Mouse (Mus musculus) midbrain, postnatal 0 days (tissue): ENCODE measurements at regions not wholly inside any gene's neighbourhood (a gene's known extent, or its start where the extent isn't known, plus 50 kb on each side); places are given as distances from the start of the nearest gene placed in this dataset.
A peak's percentile ranks its signal among the peaks of the same experiment; 100 is the strongest.

Experiments used
- ATAC-seq: fragments of 200-750 bp; cut with Nextera tagmentation; 2 replicates; pipeline ENCODE4 v1.8.0; 2017; ENCODE audit warnings: moderate number of reproducible peaks, mild to moderate bottlenecking, moderate TSS enrichment, moderate library complexity; ENCODE audit not compliant: low FRiP score
- DNase-seq: peaks from one replicate; pipeline ENCODE4 v3.0.0-alpha.2; 2015; ENCODE audit warnings: low spot score
- H3K27ac ChIP-seq: fragments of 300-500 bp; sonication (generic); 2 replicates; pipeline ENCODE4 v1.5.1; 2014; ENCODE audit warnings: low read depth, mild to moderate bottlenecking, low read length, mixed read lengths
- H3K27me3 ChIP-seq: fragments of 300-500 bp; sonication (generic); 2 replicates; pipeline ENCODE4 v1.6.1; 2014; ENCODE audit warnings: low read length, control low read depth, mixed read lengths; ENCODE audit not compliant: insufficient read depth
- H3K36me3 ChIP-seq: fragments of 300-500 bp; sonication (generic); 2 replicates; pipeline ENCODE4 v1.6.1; 2014; ENCODE audit warnings: low read length, control low read depth, mixed read lengths; ENCODE audit not compliant: insufficient read depth
- H3K4me1 ChIP-seq: fragments of 300-500 bp; sonication (generic); 2 replicates; pipeline ENCODE4 v1.6.1; 2014; ENCODE audit warnings: mild to moderate bottlenecking, control low read depth, antibody characterized with exemption, low read length, mixed read lengths; ENCODE audit not compliant: insufficient read depth
- H3K4me2 ChIP-seq: fragments of 300-500 bp; sonication (generic); 2 replicates; pipeline ENCODE4 v1.6.1; 2014; ENCODE audit warnings: low read depth, mild to moderate bottlenecking, low read length, mixed read lengths; ENCODE audit not compliant: poor library complexity, severe bottlenecking
- H3K4me3 ChIP-seq: fragments of 300-500 bp; sonication (generic); 2 replicates; pipeline ENCODE4 v1.5.1; 2014; ENCODE audit warnings: low read depth, mild to moderate bottlenecking, low read length, moderate library complexity
- H3K9ac ChIP-seq: fragments of 300-500 bp; sonication (generic); replicated peaks from 2 replicates; pipeline ENCODE4 v1.6.1; 2014; ENCODE audit warnings: mild to moderate bottlenecking, low read length, moderate library complexity, mixed read lengths; ENCODE audit not compliant: poor library complexity, severe bottlenecking
- H3K9me3 ChIP-seq: fragments of 300-500 bp; sonication (generic); 2 replicates; pipeline ENCODE4 v1.6.1; 2016; ENCODE audit warnings: low read length, control low read depth
- CTCF ChIP-seq: IDR thresholded peaks from 2 replicates; pipeline ENCODE4 v1.5.1; 2016; ENCODE audit warnings: antibody characterized with exemption, mild to moderate bottlenecking
- WGBS: fragments of 180-500 bp; shearing (Covaris S2); extraction: QIAGEN DNeasy Blood & Tissue Kit; methylation state at CpG from one replicate; pipeline ENCODE4 v1.1.7; 2014; 5-methylcytosine and 5-hydroxymethylcytosine counted together

DNA sequence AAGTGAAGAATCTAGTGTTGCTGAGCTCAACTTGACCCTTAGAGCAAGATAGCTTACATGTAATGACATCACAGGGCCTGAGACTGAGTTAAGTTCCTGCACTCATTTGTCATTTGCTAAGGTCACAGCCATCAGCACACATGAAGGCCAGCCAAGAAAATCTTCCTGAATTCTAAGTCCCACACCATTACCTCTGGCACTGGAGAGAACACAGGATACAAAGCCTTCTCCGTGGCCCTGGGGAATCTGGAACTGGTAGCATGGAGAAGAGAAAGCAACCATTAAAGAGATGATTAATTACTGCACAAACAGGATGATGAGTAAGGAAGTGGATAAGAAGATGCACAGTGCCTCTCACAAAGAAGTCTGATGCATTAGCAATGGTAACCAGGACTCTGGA is 232.0 kb downstream of the Wdr72 start:
- Histone ChIP-seq H3K9me3 (no peaks in the 10 kb centered on the region), H3K27me3 (no peaks in the 10 kb centered on the region), H3K36me3 (no peaks in the 10 kb centered on the region), H3K4me2 (no peak overlapping the region), H3K27ac (no peak overlapping the region), H3K4me3 (no peak overlapping the region), H3K9ac (no peak overlapping the region), H3K4me1 (0 out of 2 replicates have a peak, but pooled peaks cover 3% of the 10 kb centered on the region)
- ATAC-seq (no peak), DNase-seq (no peak)
- whole genome bisulfite sequencing: 79% methylated on average over 1 of the region's 1 CpGs
- TF ChIP-seq CTCF: no peak

DNA sequence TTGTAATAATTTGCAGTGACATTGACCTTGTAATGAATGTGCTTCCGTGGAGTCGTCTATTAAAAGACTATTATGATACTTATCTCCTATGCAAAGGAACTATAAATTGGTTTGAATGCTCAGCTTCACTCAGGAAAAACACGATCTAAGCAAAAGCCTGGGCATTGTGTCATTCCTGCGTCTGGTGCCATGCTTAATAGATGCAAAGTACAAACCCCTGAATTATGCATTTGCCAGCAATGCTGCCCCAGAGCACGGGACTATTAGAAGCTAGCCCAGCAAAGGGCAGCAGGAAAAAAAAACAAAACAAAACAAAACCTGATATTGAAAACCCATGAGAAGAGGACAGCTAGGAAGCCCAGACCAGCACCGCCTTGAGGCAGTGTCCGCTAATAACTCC is 234.9 kb downstream of the Wdr72 start:
- Histone ChIP-seq H3K4me3 (no peak overlapping the region), H3K9ac (no peak overlapping the region), H3K4me1 (0 out of 2 replicates have a peak, but pooled peaks cover 3% of the 10 kb centered on the region), H3K36me3 (no peaks in the 10 kb centered on the region), H3K27ac (no peak overlapping the region), H3K9me3 (no peaks in the 10 kb centered on the region), H3K4me2 (no peak overlapping the region), H3K27me3 (no peaks in the 10 kb centered on the region)
- 45% methylated on average over 7 of the region's 7 CpGs for WGBS
- ATAC-seq (no peak), DNase-seq (no peak)
- no peak for TF ChIP-seq CTCF

DNA sequence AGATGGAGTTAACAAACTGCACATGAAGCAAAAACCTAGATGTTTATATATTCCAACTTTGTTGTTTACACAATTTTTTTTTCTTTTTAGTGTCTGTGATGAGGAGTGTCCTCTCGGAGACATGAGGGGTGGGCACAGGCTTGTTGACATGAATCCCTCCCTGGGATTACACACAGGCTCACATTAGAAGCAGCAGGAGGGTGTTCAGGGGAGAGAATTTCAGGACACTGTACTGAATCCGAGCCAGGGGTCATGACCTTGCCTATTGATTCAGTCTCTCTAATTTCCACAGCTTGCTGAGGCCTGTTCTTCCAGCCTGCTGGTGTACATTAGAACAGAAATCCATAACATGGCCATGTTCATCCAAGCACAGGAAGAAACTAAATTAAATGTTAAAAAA is 238.6 kb downstream of the Wdr72 start:
- no peak for DNase-seq
- 21% methylated on average over 2 of the region's 2 CpGs for WGBS

GRCm38 (mm10) chr9:74365930-74366438 is 255.8 kb downstream of the Wdr72 start:
- Histone ChIP-seq H3K4me1 (no peaks in the 10 kb centered on the region), H3K9ac (no peak overlapping the region), H3K27me3 (no peaks in the 10 kb centered on the region), H3K4me2 (no peak overlapping the region), H3K9me3 (no peaks in the 10 kb centered on the region), H3K36me3 (no peaks in the 10 kb centered on the region), H3K27ac (no peak overlapping the region), H3K4me3 (no peak overlapping the region)
- TF ChIP-seq CTCF: no peak
- peak; percentile 2 for DNase-seq
- ATAC-seq: no peak
- WGBS: 31% methylated on average over 3 of the region's 3 CpGs

More for the DNA sequence above, 238.6 kb downstream of the Wdr72 start:
- Histone ChIP-seq H3K4me3 (no peak overlapping the region), H3K4me2 (no peak overlapping the region), H3K36me3 (no peaks in the 10 kb centered on the region), H3K9me3 (no peaks in the 10 kb centered on the region), H3K9ac (no peak overlapping the region), H3K27me3 (no peaks in the 10 kb centered on the region), H3K27ac (no peak overlapping the region), H3K4me1 (0 out of 2 replicates have a peak, but pooled peaks cover 3% of the 10 kb centered on the region)
- ATAC-seq: no peak
- no peak for TF ChIP-seq CTCF

- H3K9ac ChIP-seq: no peak overlapping the region
Observed at GRCm38 (mm10) chr9:74376191-74376590, 266.0 kb downstream of the Wdr72 start.

DNA sequence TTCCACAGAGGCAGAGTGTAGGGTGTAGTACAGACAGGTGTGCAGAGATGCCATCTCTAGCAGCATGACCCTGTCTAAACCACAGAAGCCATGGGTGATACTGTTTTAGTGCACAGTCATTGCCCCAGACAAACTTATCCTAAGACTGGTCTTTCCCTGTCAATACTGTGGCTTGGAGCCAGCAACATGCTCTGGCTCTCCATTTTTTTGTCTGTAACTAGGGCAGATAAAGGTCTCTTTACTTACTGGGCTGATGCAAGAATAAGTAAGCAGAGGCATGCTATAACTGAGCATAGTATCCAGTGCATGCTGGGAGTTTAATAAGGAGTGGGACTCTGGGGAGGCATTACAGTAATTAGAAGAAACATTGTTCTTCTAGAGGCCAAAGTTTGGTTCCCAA is 267.0 kb downstream of the Wdr72 start:
- no peak overlapping the region for H3K4me3 ChIP-seq
- no peaks in the 10 kb centered on the region for H3K36me3 ChIP-seq
- no peak overlapping the region for H3K4me2 ChIP-seq
- DNase-seq (no peak), ATAC-seq (no peak)
- H3K27me3 ChIP-seq: no peaks in the 10 kb centered on the region
- no peaks in the 10 kb centered on the region for H3K9me3 ChIP-seq
- no peaks in the 10 kb centered on the region for H3K4me1 ChIP-seq
- H3K27ac ChIP-seq: no peak overlapping the region
- TF ChIP-seq CTCF: no peak
- no peak overlapping the region for H3K9ac ChIP-seq

More at GRCm38 (mm10) chr9:74376191-74376590, 266.0 kb downstream of the Wdr72 start:
- Histone ChIP-seq H3K27me3 (no peaks in the 10 kb centered on the region), H3K27ac (no peak overlapping the region), H3K4me1 (no peaks in the 10 kb centered on the region), H3K36me3 (no peaks in the 10 kb centered on the region), H3K9me3 (no peaks in the 10 kb centered on the region), H3K4me2 (no peak overlapping the region), H3K4me3 (no peak overlapping the region)
- no peak for ATAC-seq
- TF ChIP-seq CTCF: no peak
- DNase-seq: no peak
